Mouse (Mus musculus): ENCODE measurements at regions not wholly inside any gene's neighbourhood (a gene's known extent, or its start where the extent isn't known, plus 50 kb on each side); places are given as distances from the start of the nearest gene placed in this dataset.

GRCm38 (mm10) chr6:93272206-93272605 lies 328.9 kb upstream of the Adamts9 start:
- no peaks in the 10 kb centered on the region for H3K4me1 ChIP-seq
- no peaks in the 10 kb centered on the region for H3K9me3 ChIP-seq (replicated peaks)
- no peak overlapping the region for H3K27ac ChIP-seq (replicated peaks)
- DNase-seq (ENCODE audit: low spot score): no peak
- H3K27me3 ChIP-seq (ENCODE audit: low read depth, poor library complexity, severe bottlenecking): no peaks in the 10 kb centered on the region
- WGBS: 68% methylated on average over 4 of the region's 4 CpGs
- H3K4me3 ChIP-seq: no peak overlapping the region
- H3K36me3 ChIP-seq: no peaks in the 10 kb centered on the region

- Histone ChIP-seq H3K27me3 (ENCODE audit: low read depth, poor library complexity, severe bottlenecking) (no peaks in the 10 kb centered on the region), H3K27ac (replicated peaks) (no peak overlapping the region), H3K36me3 (no peaks in the 10 kb centered on the region), H3K4me1 (no peaks in the 10 kb centered on the region), H3K9me3 (replicated peaks) (no peaks in the 10 kb centered on the region), H3K4me3 (no peak overlapping the region)
- 93% methylated on average over 5 of the region's 5 CpGs for WGBS
- no peak for DNase-seq (ENCODE audit: low spot score)
These were observed 323.5 kb upstream of the Adamts9 start for GRCm38 (mm10) chr6:93266826-93267225.

GRCm38 (mm10) chr6:93265164-93265563 lies 321.9 kb upstream of the Adamts9 start:
- Histone ChIP-seq H3K9me3 (replicated peaks) (no peaks in the 10 kb centered on the region), H3K36me3 (no peaks in the 10 kb centered on the region), H3K27me3 (ENCODE audit: low read depth, poor library complexity, severe bottlenecking) (no peaks in the 10 kb centered on the region), H3K4me3 (no peak overlapping the region), H3K4me1 (no peaks in the 10 kb centered on the region), H3K27ac (replicated peaks) (no peak overlapping the region)
- no peak for DNase-seq (ENCODE audit: low spot score)
- WGBS: 90% methylated on average over 2 of the region's 2 CpGs

GRCm38 (mm10) chr6:93260827-93261226 lies 317.5 kb upstream of the Adamts9 start:
- no peak overlapping the region for H3K27ac ChIP-seq (replicated peaks)
- DNase-seq (ENCODE audit: low spot score): no peak
- H3K27me3 ChIP-seq (ENCODE audit: low read depth, poor library complexity, severe bottlenecking): no peaks in the 10 kb centered on the region
- H3K36me3 ChIP-seq: no peaks in the 10 kb centered on the region
- H3K9me3 ChIP-seq (replicated peaks): no peaks in the 10 kb centered on the region
- 93% methylated on average over 4 of the region's 4 CpGs for WGBS
- peaks cover 3% of the 10 kb centered on the region; the same call in 1 of the 2 replicates for H3K4me1 ChIP-seq
- H3K4me3 ChIP-seq: no peak overlapping the region

GRCm38 (mm10) chr6:93257130-93257841 lies 314.0 kb upstream of the Adamts9 start:
- no peaks in the 10 kb centered on the region for H3K27me3 ChIP-seq (ENCODE audit: low read depth, poor library complexity, severe bottlenecking)
- no peaks in the 10 kb centered on the region for H3K36me3 ChIP-seq
- H3K9me3 ChIP-seq (replicated peaks): no peaks in the 10 kb centered on the region
- no peak overlapping the region for H3K4me3 ChIP-seq
- 90% methylated on average over 5 of the region's 5 CpGs for WGBS
- H3K27ac ChIP-seq (replicated peaks): no peak overlapping the region
- peaks cover 3% of the 10 kb centered on the region; the same call in 1 of the 2 replicates for H3K4me1 ChIP-seq
- no peak for DNase-seq (ENCODE audit: low spot score)

- no peaks in the 10 kb centered on the region for H3K36me3 ChIP-seq
- peaks cover 3% of the 10 kb centered on the region; the same call in 1 of the 2 replicates for H3K4me1 ChIP-seq
- no peak overlapping the region for H3K27ac ChIP-seq (replicated peaks)
- no peak overlapping the region for H3K4me3 ChIP-seq
- 80% methylated on average over 7 of the region's 7 CpGs for WGBS
- no peak for DNase-seq (ENCODE audit: low spot score)
- H3K9me3 ChIP-seq (replicated peaks): no peaks in the 10 kb centered on the region
- H3K27me3 ChIP-seq (ENCODE audit: low read depth, poor library complexity, severe bottlenecking): no peaks in the 10 kb centered on the region
These were observed 310.5 kb upstream of the Adamts9 start for GRCm38 (mm10) chr6:93253746-93254145.

- Histone ChIP-seq H3K27ac (replicated peaks) (no peak overlapping the region), H3K27me3 (ENCODE audit: low read depth, poor library complexity, severe bottlenecking) (no peaks in the 10 kb centered on the region), H3K4me3 (no peak overlapping the region), H3K4me1 (no peaks in the 10 kb centered on the region), H3K9me3 (replicated peaks) (no peaks in the 10 kb centered on the region), H3K36me3 (no peaks in the 10 kb centered on the region)
- DNase-seq (ENCODE audit: low spot score): no peak
- WGBS: 91% methylated on average over 4 of the region's 4 CpGs
These were observed 305.7 kb upstream of the Adamts9 start for GRCm38 (mm10) chr6:93248973-93249372.

GRCm38 (mm10) chr6:93246498-93247242 lies 303.4 kb upstream of the Adamts9 start:
- no peak for DNase-seq (ENCODE audit: low spot score)
- Histone ChIP-seq H3K9me3 (replicated peaks) (no peaks in the 10 kb centered on the region; the same call in 1 of the 2 replicates), H3K4me3 (no peak overlapping the region), H3K27me3 (ENCODE audit: low read depth, poor library complexity, severe bottlenecking) (no peaks in the 10 kb centered on the region), H3K4me1 (no peaks in the 10 kb centered on the region), H3K36me3 (no peaks in the 10 kb centered on the region), H3K27ac (replicated peaks) (no peak overlapping the region)
- 83% methylated on average over 6 of the region's 6 CpGs for WGBS

GRCm38 (mm10) chr6:93235550-93235949 lies 292.3 kb upstream of the Adamts9 start:
- DNase-seq (ENCODE audit: low spot score): no peak
- Histone ChIP-seq H3K27me3 (ENCODE audit: low read depth, poor library complexity, severe bottlenecking) (no peaks in the 10 kb centered on the region), H3K27ac (replicated peaks) (no peak overlapping the region), H3K4me3 (no peak overlapping the region), H3K9me3 (replicated peaks) (no peaks in the 10 kb centered on the region), H3K36me3 (no peaks in the 10 kb centered on the region), H3K4me1 (peaks cover under 1% of the 10 kb centered on the region; the same call in 1 of the 2 replicates)
- 82% methylated on average over 5 of the region's 5 CpGs for WGBS

GRCm38 (mm10) chr6:93232636-93233035 lies 289.3 kb upstream of the Adamts9 start:
- Histone ChIP-seq H3K27me3 (ENCODE audit: low read depth, poor library complexity, severe bottlenecking) (peaks cover 2% of the 10 kb centered on the region; the same call in 1 of the 2 replicates), H3K9me3 (replicated peaks) (no peaks in the 10 kb centered on the region), H3K4me3 (no peak overlapping the region), H3K27ac (replicated peaks) (no peak overlapping the region), H3K36me3 (no peaks in the 10 kb centered on the region), H3K4me1 (peaks cover 5% of the 10 kb centered on the region; the same call in 1 of the 2 replicates)
- 92% methylated on average over 9 of the region's 9 CpGs for WGBS
- DNase-seq (ENCODE audit: low spot score): no peak

GRCm38 (mm10) chr6:93230450-93230849 lies 287.2 kb upstream of the Adamts9 start:
- peaks cover 5% of the 10 kb centered on the region; the same call in 1 of the 2 replicates for H3K4me1 ChIP-seq
- H3K36me3 ChIP-seq: no peaks in the 10 kb centered on the region
- DNase-seq (ENCODE audit: low spot score): no peak
- H3K9me3 ChIP-seq (replicated peaks): no peaks in the 10 kb centered on the region
- 67% methylated on average over 5 of the region's 5 CpGs for WGBS
- no peak overlapping the region for H3K27ac ChIP-seq (replicated peaks)
- H3K27me3 ChIP-seq (ENCODE audit: low read depth, poor library complexity, severe bottlenecking): peaks cover 20% of the 10 kb centered on the region
- H3K4me3 ChIP-seq: no peak overlapping the region

- WGBS: 90% methylated on average over 2 of the region's 2 CpGs
- no peak for DNase-seq (ENCODE audit: low spot score)
- H3K27ac ChIP-seq (replicated peaks): no peak overlapping the region
- H3K36me3 ChIP-seq: no peaks in the 10 kb centered on the region
- peaks cover 11% of the 10 kb centered on the region for H3K4me1 ChIP-seq
- H3K4me3 ChIP-seq: no peak overlapping the region
- H3K27me3 ChIP-seq (ENCODE audit: low read depth, poor library complexity, severe bottlenecking): peaks cover 31% of the 10 kb centered on the region
- H3K9me3 ChIP-seq (replicated peaks): no peaks in the 10 kb centered on the region
These were observed 286.0 kb upstream of the Adamts9 start for GRCm38 (mm10) chr6:93229320-93229719.
